Mouse (Mus musculus) neural tube, embryonic 11.5 days (tissue): ENCODE results near the gene Chst15. TPM values are rescaled to one million over a fixed set of nuclear protein-coding genes. Genes with fewer than 3 reads are reported as not detected.

Source experiments
- ATAC-seq: fragments of 200-750 bp; cut with Nextera tagmentation; 2 replicates; pipeline ENCODE4 v1.8.0; 2017; ENCODE audit warnings: moderate number of reproducible peaks, mild to moderate bottlenecking, moderate TSS enrichment, moderate library complexity; ENCODE audit not compliant: insufficient read depth, low FRiP score, low TSS enrichment
- DNase-seq: peaks from one replicate; pipeline ENCODE4 v3.0.0-alpha.2; 2015; ENCODE audit warnings: low spot score
- H3K27ac ChIP-seq: fragments of 300-500 bp; sonication (generic); 2 replicates; pipeline ENCODE4 v1.5.1; 2014; ENCODE audit warnings: low read depth, mild to moderate bottlenecking, low read length
- H3K27me3 ChIP-seq: fragments of 300-500 bp; sonication (generic); 2 replicates; pipeline ENCODE4 v1.6.1; 2014; ENCODE audit warnings: mild to moderate bottlenecking, low read length, mixed read lengths; ENCODE audit not compliant: control insufficient read depth, insufficient read depth
- H3K36me3 ChIP-seq: fragments of 300-500 bp; sonication (generic); 2 replicates; pipeline ENCODE4 v1.6.1; 2014; ENCODE audit warnings: mild to moderate bottlenecking, low read length, moderate library complexity, mixed read lengths; ENCODE audit not compliant: control insufficient read depth, insufficient read depth
- H3K4me1 ChIP-seq: fragments of 300-500 bp; sonication (generic); 2 replicates; pipeline ENCODE4 v1.6.1; 2014; ENCODE audit warnings: low read length, mixed read lengths; ENCODE audit not compliant: control insufficient read depth, insufficient read depth
- H3K4me2 ChIP-seq: fragments of 300-500 bp; sonication (generic); 2 replicates; pipeline ENCODE4 v1.6.1; 2014; ENCODE audit warnings: low read depth, mild to moderate bottlenecking, moderate library complexity
- H3K4me3 ChIP-seq: fragments of 300-500 bp; sonication (generic); 2 replicates; pipeline ENCODE4 v1.5.1; 2014; ENCODE audit warnings: low read depth, low read length
- H3K9ac ChIP-seq: fragments of 300-500 bp; sonication (generic); 2 replicates; pipeline ENCODE4 v1.6.1; 2014; ENCODE audit warnings: mild to moderate bottlenecking, low read length
- H3K9me3 ChIP-seq: fragments of 300-500 bp; sonication (generic); 2 replicates; pipeline ENCODE4 v1.6.1; 2016; ENCODE audit warnings: low read length; ENCODE audit not compliant: control insufficient read depth
- WGBS: fragments of 180-500 bp; shearing (Covaris S2); extraction: QIAGEN DNeasy Blood & Tissue Kit; methylation state at CpG from one replicate; pipeline ENCODE4 v1.1.7; 2014; 5-methylcytosine and 5-hydroxymethylcytosine counted together
- polyA plus RNA-seq: library from polyadenylated mRNA; unstranded; fragments of >200 nt; fragmentation: Nextera tagmentation; extraction: Ambion mirVana; gene quantifications from 2 replicates; pipeline ENCODE4 v1.2.1, GENCODE M21; 2014

Chst15 gene
- polyA plus RNA-seq, result 29.8 and 31.3 TPM in 2 replicates

DNA sequence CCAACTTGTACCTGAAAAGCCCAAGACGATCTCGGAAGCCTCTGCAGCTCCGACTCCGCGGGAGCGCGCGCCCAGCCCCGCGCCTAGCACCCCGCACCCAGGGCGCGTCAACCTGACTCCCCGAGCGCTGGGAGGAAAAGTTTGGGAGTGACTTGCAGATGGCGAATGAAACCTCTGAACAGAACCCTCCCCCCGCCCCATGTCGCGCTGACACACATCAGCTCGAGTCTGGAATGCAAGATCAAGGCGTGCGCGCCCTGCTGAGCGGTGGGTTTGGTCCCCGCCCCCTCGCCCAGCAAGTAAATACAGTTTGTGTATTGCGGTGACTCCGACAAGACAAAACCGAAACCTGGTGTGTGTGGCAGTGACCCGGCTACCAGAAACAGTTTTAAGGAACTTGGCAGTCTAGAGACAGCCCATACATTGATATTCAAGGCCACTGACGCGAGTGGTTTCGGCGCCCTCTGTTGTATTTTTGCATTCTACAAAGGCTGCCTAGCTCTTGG is at the start of gene Chst15:
Gene Chst15 (minus strand): TSS at position 193 of the 506 bp plus-strand sequence.
- no peaks in the 10 kb centered on the region for H3K27me3 ChIP-seq
- ATAC-seq, result peak; percentile 59
- H3K4me1 ChIP-seq, result peaks cover 22% of the 10 kb centered on the region
- peak within 1 kb of the TSS; percentile 93 for H3K4me2 ChIP-seq
- WGBS, result under 1% methylated on average over 34 of the region's 34 CpGs
- H3K9ac ChIP-seq, result peak within 1 kb of the TSS; percentile 91
- H3K27ac ChIP-seq, result peak within 1 kb of the TSS; percentile 94
- peak within 1 kb of the TSS; percentile 90 for H3K4me3 ChIP-seq
- no peaks in the 10 kb centered on the region for H3K36me3 ChIP-seq
- DNase-seq, result peak; percentile 84
- H3K9me3 ChIP-seq, result no peaks in the 10 kb centered on the region

DNA sequence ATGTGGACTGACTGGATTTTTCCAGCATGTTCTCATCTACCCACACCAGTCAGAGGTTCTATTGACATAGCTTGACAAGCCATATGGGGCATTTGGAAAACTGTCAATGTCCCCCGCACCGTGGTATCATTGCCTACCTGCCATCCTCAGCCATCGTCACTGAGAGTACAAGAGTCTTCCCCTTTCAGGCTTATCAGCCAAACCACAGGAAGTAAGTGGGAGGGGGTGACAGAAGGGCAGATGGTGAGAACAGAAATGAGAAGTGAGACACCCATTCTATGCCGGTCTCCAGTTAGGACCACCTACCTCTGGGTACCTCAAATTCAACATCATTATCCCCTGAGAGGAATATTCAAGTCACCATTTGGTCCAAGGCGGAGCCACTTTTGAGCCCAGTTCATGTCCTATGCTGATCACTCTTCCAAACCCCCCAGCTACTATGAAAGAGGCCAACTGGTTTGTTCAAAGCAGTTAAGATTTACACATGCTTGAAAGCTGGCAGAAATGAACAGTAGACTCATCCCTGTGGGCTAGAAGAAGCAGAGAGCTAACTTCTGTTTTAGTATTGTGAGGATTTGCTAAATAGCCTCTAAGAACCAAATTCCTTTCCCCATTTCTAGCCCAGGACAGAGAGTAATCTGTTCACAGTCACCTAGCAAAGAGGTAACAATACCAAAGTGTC is 48.8 kb upstream of the Chst15 start:
- Histone ChIP-seq H3K4me3 (no peak overlapping the region), H3K27me3 (no peaks in the 10 kb centered on the region), H3K9me3 (no peaks in the 10 kb centered on the region), H3K4me2 (no peak overlapping the region), H3K27ac (no peak overlapping the region), H3K9ac (no peak overlapping the region), H3K36me3 (no peaks in the 10 kb centered on the region), H3K4me1 (no peaks in the 10 kb centered on the region)
- WGBS, result 85% methylated on average over 5 of the region's 5 CpGs
- DNase-seq, result no peak
- ATAC-seq, result no peak

DNA sequence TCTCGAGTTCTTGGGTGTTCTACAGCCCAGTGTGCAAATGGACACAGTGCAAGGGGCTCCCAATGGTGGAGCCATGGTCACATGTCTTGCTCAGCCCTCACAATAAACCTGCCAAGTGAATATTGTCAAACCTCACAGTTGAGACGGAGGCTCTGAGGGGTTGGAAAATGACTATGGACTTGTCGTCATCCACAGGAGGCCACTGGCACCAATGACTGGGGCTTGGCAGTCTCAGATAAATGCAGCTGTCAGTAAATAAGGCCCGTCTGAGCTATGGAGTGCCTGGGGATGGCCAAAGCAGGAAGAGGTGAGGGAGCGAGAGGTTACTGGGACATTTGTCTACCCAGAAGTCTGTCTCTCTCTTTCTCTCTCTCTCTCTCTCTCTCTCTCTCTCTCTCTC is 48.1 kb upstream of the Chst15 start:
- H3K4me3 ChIP-seq, result no peak overlapping the region
- no peak overlapping the region for H3K9ac ChIP-seq
- H3K4me2 ChIP-seq, result no peak overlapping the region
- DNase-seq (no peak), ATAC-seq (no peak)
- H3K27me3 ChIP-seq, result no peaks in the 10 kb centered on the region
- H3K36me3 ChIP-seq, result no peaks in the 10 kb centered on the region
- H3K4me1 ChIP-seq, result no peaks in the 10 kb centered on the region
- no peaks in the 10 kb centered on the region for H3K9me3 ChIP-seq
- WGBS, result 85% methylated on average over 5 of the region's 5 CpGs
- H3K27ac ChIP-seq, result no peak overlapping the region

DNA sequence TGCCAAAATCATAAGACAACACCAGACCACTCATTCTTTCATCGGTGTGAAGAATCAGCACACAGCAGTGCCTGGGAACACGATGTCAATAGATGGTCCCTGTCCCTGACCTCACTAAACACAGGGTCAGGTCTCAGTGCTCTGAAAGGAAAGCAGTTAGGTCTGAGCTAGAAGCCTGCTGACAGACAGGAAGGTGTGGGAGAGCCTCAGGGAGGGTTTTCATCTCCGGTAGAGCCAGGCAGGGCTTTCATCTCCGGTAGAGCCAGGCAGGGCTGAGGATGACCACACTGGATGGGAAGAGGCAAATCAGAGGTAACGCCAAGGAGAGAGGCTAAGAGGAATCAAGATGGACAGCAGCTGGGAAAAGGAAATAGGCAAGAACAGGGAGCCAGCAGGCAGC is 47.5 kb upstream of the Chst15 start:
- no peak for ATAC-seq
- H3K27me3 ChIP-seq, result no peaks in the 10 kb centered on the region
- H3K9me3 ChIP-seq, result no peaks in the 10 kb centered on the region
- no peak overlapping the region for H3K4me3 ChIP-seq
- no peak overlapping the region for H3K27ac ChIP-seq
- WGBS, result 73% methylated on average over 5 of the region's 5 CpGs
- no peak overlapping the region for H3K9ac ChIP-seq
- H3K36me3 ChIP-seq, result no peaks in the 10 kb centered on the region
- no peaks in the 10 kb centered on the region for H3K4me1 ChIP-seq
- no peak for DNase-seq
- H3K4me2 ChIP-seq, result no peak overlapping the region

DNA sequence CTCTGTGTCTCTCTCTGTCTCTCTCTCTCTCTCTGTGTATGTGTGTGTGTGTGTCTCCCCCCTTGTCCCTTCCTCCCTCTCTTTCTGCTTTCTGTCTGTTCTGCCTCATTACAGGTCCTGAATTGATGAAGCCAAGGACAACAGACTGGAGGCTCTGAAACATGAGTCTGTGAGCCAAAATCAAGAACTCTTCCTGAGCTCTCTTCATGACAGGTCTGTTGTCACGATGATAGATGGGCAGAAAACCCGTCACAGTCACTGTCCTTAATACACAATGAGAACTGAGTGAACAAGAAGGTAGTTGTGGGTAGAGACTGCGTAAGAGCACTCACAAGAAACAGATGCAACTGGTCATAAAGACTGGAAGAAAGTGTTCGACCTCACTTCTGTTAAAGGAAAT is 43.3 kb upstream of the Chst15 start:
- WGBS, result 69% methylated on average over 4 of the region's 4 CpGs
- Histone ChIP-seq H3K4me1 (0 out of 2 replicates have a peak, but pooled peaks cover 2% of the 10 kb centered on the region), H3K4me3 (no peak overlapping the region), H3K36me3 (no peaks in the 10 kb centered on the region), H3K27me3 (no peaks in the 10 kb centered on the region), H3K27ac (no peak overlapping the region), H3K4me2 (no peak overlapping the region), H3K9ac (no peak overlapping the region), H3K9me3 (no peaks in the 10 kb centered on the region)
- DNase-seq (no peak), ATAC-seq (no peak)

DNA sequence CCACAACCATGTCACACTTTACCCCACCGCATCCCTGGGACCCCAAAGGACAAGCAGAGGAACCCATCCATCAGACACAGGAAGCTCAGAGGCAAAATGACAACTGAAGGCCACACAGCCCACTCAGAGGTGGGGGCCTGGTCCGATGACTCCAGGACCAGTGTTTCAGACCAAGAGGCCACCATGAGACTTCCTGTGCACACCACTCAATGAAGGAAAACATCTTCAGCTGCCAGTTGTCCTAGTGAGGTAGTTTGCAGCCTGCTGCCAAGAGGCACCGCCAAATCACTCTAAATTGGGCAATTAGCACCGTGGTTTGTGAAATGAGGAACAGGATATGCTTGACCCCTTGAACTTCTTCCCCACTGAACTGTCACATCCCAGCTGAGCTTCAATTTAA is 41.7 kb upstream of the Chst15 start:
- ATAC-seq (no peak), DNase-seq (no peak)
- Histone ChIP-seq H3K36me3 (no peaks in the 10 kb centered on the region), H3K4me1 (0 out of 2 replicates have a peak, but pooled peaks cover 2% of the 10 kb centered on the region), H3K4me2 (no peak overlapping the region), H3K27ac (no peak overlapping the region), H3K9ac (no peak overlapping the region), H3K27me3 (no peaks in the 10 kb centered on the region), H3K9me3 (no peaks in the 10 kb centered on the region), H3K4me3 (no peak overlapping the region)
- WGBS, result 41% methylated on average over 4 of the region's 4 CpGs

DNA sequence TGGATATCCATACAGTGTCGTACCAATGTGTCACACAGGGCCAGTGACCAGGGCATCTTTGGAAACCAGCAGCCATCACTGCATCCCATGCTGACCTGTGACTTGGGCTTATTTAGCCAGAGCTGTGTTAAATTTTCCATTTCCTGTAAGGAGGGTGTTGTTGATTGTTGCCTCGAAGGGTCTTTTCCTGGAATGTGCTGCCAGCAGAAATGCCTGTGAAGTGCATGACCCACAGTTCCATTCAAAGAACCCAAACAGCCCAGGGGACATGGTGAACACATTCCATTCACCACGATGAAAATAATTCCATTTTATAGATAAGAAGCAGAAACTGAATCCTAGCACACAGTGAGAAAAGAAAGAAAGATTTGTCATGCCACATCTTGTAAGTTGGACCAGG is 41.2 kb upstream of the Chst15 start:
- Histone ChIP-seq H3K27ac (no peak overlapping the region), H3K9ac (no peak overlapping the region), H3K4me1 (0 out of 2 replicates have a peak, but pooled peaks cover 2% of the 10 kb centered on the region), H3K4me2 (no peak overlapping the region), H3K36me3 (no peaks in the 10 kb centered on the region), H3K4me3 (no peak overlapping the region), H3K9me3 (no peaks in the 10 kb centered on the region), H3K27me3 (no peaks in the 10 kb centered on the region)
- DNase-seq (no peak), ATAC-seq (no peak)
- WGBS, result 48% methylated on average over 3 of the region's 3 CpGs

DNA sequence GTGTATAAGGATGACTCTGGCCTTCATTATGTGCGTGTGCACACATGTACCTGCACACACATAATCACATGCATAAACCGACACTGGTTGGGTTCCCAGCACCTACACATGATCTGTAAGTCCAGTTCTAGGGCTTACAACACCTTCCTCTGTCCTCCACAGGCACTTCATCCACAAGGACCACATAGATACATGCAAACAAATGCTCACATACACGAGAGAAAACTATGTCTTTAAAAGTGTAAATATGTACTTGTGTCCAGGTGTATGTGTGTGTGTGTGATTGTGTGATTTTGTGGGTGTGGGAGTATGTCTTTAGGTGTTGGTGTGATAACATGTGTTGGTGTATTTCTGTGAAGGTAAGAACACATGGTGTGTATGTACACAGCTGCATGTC is 40.8 kb upstream of the Chst15 start:
- DNase-seq, result no peak
- Histone ChIP-seq H3K4me3 (no peak overlapping the region), H3K27ac (no peak overlapping the region), H3K27me3 (no peaks in the 10 kb centered on the region), H3K36me3 (no peaks in the 10 kb centered on the region), H3K9ac (no peak overlapping the region), H3K9me3 (no peaks in the 10 kb centered on the region), H3K4me1 (0 out of 2 replicates have a peak, but pooled peaks cover 2% of the 10 kb centered on the region), H3K4me2 (no peak overlapping the region)
- 85% methylated on average over 3 of the region's 3 CpGs for WGBS
- no peak for ATAC-seq
